Mouse (Mus musculus) embryonic facial prominence, embryonic 15.5 days (tissue): Measurements from ENCODE around the gene Sox1. TPM values are rescaled to one million over a fixed set of nuclear protein-coding genes. Genes with fewer than 3 reads are reported as not detected.

Experiments used
- ATAC-seq: fragments of 200-750 bp; cut with Nextera tagmentation; 2 replicates; pipeline ENCODE4 v1.8.0; 2017; ENCODE audit warnings: low read depth, moderate TSS enrichment; ENCODE audit not compliant: insufficient number of reproducible peaks, low FRiP score, low TSS enrichment
- H3K27ac ChIP-seq: fragments of 300-500 bp; sonication (generic); replicated peaks from 2 replicates; pipeline ENCODE4 v1.5.1; 2015; ENCODE audit warnings: mild to moderate bottlenecking, inconsistent platforms
- H3K27me3 ChIP-seq: fragments of 300-500 bp; sonication (generic); 2 replicates; pipeline ENCODE4 v1.6.1; 2015; ENCODE audit warnings: inconsistent platforms
- H3K36me3 ChIP-seq: fragments of 300-500 bp; sonication (generic); 2 replicates; pipeline ENCODE4 v1.6.1; 2015; ENCODE audit warnings: mild to moderate bottlenecking, inconsistent platforms
- H3K4me1 ChIP-seq: fragments of 300-500 bp; sonication (generic); 2 replicates; pipeline ENCODE4 v1.6.1; 2015; ENCODE audit warnings: inconsistent platforms
- H3K4me2 ChIP-seq: fragments of 300-500 bp; sonication (generic); replicated peaks from 2 replicates; pipeline ENCODE4 v1.6.1; 2015; ENCODE audit warnings: mild to moderate bottlenecking, inconsistent platforms
- H3K4me3 ChIP-seq: fragments of 300-500 bp; sonication (generic); replicated peaks from 2 replicates; pipeline ENCODE4 v1.5.1; 2015; ENCODE audit warnings: mild to moderate bottlenecking, inconsistent platforms
- H3K9ac ChIP-seq: fragments of 300-500 bp; sonication (generic); 2 replicates; pipeline ENCODE4 v1.6.1; 2015; ENCODE audit warnings: inconsistent platforms
- H3K9me3 ChIP-seq: fragments of 300-500 bp; sonication (generic); replicated peaks from 2 replicates; pipeline ENCODE4 v1.6.1; 2016; ENCODE audit warnings: inconsistent platforms
- WGBS: fragments of 180-500 bp; shearing (Covaris S2); methylation state at CpG from one replicate; pipeline ENCODE4 v1.1.7; 2015; 5-methylcytosine and 5-hydroxymethylcytosine counted together
- polyA plus RNA-seq: library from polyadenylated mRNA; unstranded; fragments of >200 nt; fragmentation: Nextera tagmentation; extraction: Ambion mirVana; gene quantifications from 2 replicates; pipeline ENCODE4 v1.2.1, GENCODE M21; 2015

The Sox1 gene
- polyA plus RNA-seq, 1 experiment from 2014 or later = 0.03 TPM

DNA sequence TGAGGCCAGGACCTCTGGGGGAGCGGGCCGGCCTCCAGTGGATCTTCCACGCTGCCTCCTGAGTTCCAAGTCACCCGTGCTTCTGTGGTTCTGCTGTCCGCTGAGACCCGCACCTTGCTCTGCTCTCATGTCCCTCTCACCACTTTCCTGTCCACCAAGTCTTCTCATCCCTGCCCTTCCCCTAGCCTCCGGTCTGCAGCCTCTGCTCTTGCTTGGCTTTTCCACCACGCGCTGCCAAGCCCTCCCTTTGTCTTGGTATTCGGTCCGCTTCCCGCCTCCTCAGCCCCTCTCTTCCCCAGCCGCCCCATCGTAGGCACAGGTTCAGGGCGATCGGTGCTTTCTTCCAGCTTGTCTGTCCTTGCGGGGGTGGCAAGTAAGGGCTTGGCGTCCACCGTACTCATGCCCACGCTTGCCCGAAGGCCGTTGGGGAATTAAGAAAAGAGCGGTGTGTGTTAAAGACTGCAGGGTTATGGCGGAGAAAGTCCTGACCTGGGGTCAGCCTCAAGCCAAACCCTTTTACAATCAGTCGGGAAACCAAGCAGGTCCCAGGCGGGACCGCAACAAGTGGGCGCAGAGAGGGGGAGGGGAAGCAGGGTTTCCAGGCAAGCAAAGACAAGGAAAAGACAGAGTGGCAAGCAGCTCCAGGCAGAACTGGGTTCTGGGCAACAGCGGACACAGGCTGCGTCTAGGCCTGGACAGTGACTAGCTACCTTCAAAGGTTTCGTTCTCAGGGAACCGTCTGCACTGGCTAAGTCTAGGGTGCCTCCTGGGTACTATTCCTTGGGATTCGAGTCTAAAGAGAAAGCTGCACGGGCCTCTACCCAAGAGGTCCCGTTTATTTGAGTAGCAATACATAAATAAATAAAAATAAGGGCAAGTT, 6.5 kb downstream of the Sox1 start:
- Histone ChIP-seq H3K9ac (no peak overlapping the region), H3K4me3 (no peak overlapping the region), H3K27ac (no peak overlapping the region), H3K27me3 (peaks cover 92% of the 10 kb centered on the region), H3K4me1 (peaks cover 14% of the 10 kb centered on the region), H3K4me2 (0 out of 2 replicates have a peak overlapping the region, but pooled peaks have one; percentile 11), H3K36me3 (no peaks in the 10 kb centered on the region), H3K9me3 (no peaks in the 10 kb centered on the region)
- WGBS = 1% methylated on average over 35 of the region's 35 CpGs
- no peak for ATAC-seq

DNA sequence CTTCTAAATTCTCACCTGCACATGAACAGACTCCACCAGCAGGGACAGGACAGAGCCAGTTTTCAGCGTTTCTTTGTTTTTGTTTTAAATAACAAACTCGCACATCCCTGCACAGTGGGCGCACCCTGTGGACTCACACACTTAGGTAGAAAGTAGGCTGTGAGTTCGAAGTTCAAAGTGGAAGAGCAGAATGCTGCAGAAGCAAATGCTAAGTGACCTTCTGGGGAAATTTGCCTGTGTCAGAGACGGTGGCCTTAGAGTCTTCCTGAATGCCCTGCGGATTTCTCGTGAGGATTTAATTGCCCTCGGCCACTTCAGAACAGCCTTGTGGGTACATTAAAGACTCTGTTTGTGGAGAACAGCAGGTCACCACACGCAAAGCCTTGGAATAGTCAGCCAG, 7.6 kb downstream of the Sox1 start:
- Histone ChIP-seq H3K4me2 (no peak overlapping the region), H3K4me1 (peaks cover 4% of the 10 kb centered on the region), H3K4me3 (no peak overlapping the region), H3K27ac (no peak overlapping the region), H3K9ac (no peak overlapping the region), H3K9me3 (no peaks in the 10 kb centered on the region), H3K27me3 (peaks cover 89% of the 10 kb centered on the region), H3K36me3 (no peaks in the 10 kb centered on the region)
- 6% methylated on average over 9 of the region's 9 CpGs for WGBS
- no peak for ATAC-seq

DNA sequence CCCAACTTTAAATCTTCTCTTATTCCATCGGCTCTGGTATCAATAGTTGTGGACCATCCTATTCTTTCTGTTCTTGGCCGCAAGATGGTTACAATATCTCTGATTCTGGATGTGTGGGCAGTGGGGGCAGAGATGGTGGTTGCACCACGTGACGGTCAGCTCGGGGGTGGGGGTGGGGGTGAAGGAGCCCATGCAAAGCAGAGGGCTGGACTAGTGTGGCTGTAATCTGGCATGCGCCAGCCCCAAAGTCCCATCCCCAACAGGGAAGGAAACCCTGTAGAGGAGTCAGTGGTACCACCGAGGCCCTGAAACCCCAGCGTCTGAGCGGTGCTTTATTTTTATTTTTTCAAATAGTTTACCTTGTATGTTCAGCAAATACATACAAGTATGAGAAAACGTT, 12.9 kb downstream of the Sox1 start:
- Histone ChIP-seq H3K9ac (no peak overlapping the region), H3K27ac (no peak overlapping the region), H3K4me2 (no peak overlapping the region), H3K4me3 (no peak overlapping the region), H3K4me1 (no peaks in the 10 kb centered on the region), H3K9me3 (no peaks in the 10 kb centered on the region), H3K27me3 (peaks cover 78% of the 10 kb centered on the region), H3K36me3 (no peaks in the 10 kb centered on the region)
- ATAC-seq = no peak
- 14% methylated on average over 10 of the region's 10 CpGs for WGBS

DNA sequence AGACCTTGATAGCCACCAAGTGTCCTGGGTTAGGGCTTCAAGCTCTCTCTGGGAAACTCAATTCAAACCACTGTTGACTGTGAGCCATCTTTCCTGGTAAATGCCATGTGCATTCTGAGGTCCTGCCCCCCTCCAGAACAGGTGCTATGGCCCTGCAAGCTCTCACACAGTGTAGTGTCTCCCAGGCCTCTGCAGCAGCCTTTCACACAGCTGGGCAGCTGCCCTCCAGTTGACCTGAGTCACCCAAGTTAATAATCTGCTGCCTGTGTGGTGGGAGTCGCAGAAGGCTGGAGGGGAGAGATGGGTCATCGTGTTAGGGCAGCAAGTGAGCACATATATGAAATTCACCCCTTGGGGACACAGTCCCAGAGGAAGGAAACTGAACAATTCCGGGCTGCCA, 14.9 kb downstream of the Sox1 start:
- no peak overlapping the region for H3K27ac ChIP-seq
- H3K9ac ChIP-seq = no peak overlapping the region
- no peaks in the 10 kb centered on the region for H3K4me1 ChIP-seq
- no peaks in the 10 kb centered on the region for H3K36me3 ChIP-seq
- no peaks in the 10 kb centered on the region for H3K9me3 ChIP-seq
- 54% methylated on average over 3 of the region's 3 CpGs for WGBS
- H3K4me2 ChIP-seq = no peak overlapping the region
- H3K27me3 ChIP-seq = peaks cover 75% of the 10 kb centered on the region
- H3K4me3 ChIP-seq = no peak overlapping the region
- ATAC-seq = no peak

DNA sequence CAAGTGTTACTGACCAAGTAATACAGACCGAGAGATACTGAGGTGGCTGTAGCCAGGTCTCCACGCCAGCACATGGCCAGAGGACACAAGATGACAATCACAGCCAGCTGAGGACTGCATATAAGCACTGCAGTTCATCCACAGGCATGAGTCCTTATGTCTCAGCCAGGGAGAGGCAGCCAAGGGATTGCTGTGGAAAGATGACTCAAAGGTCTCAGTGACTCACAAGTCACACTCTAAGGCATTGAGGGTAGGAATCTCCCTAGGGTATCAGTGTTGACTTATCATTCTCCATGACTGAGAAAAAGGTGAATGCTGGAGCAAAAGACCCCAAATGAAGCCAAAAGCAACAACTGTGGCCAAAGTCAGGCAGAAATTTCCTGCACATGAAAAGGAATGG, 22.0 kb downstream of the Sox1 start:
- Histone ChIP-seq H3K4me3 (no peak overlapping the region), H3K9me3 (no peaks in the 10 kb centered on the region), H3K4me2 (no peak overlapping the region), H3K36me3 (no peaks in the 10 kb centered on the region), H3K9ac (no peak overlapping the region), H3K4me1 (no peaks in the 10 kb centered on the region), H3K27me3 (peaks cover 51% of the 10 kb centered on the region), H3K27ac (no peak overlapping the region)
- 84% methylated on average over 2 of the region's 2 CpGs for WGBS
- no peak for ATAC-seq

DNA sequence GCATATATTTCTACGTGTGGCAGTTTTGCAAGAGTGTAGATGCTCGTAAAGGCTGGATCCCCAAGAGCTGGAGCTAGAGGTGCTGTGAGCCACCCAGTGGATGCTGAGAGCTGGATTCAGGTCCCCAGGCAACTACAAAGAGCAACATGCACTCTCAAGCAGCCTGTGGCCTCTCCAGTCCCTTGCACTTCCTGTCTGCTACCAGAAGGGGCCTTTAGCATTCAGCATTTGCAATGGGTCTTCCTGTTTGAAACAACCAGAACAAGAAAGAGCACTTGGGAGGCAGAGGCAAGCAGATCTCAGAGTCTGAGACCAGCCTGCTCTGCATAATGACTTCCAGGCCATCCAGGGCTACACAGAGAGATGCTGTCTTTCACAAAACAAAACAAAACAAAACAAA, 25.4 kb downstream of the Sox1 start:
- ATAC-seq = no peak
- Histone ChIP-seq H3K27ac (no peak overlapping the region), H3K4me3 (no peak overlapping the region), H3K9ac (no peak overlapping the region), H3K4me2 (no peak overlapping the region), H3K36me3 (no peaks in the 10 kb centered on the region), H3K4me1 (no peaks in the 10 kb centered on the region), H3K27me3 (peaks cover 64% of the 10 kb centered on the region), H3K9me3 (no peaks in the 10 kb centered on the region)
- WGBS = 75% methylated on average over 2 of the region's 2 CpGs

DNA sequence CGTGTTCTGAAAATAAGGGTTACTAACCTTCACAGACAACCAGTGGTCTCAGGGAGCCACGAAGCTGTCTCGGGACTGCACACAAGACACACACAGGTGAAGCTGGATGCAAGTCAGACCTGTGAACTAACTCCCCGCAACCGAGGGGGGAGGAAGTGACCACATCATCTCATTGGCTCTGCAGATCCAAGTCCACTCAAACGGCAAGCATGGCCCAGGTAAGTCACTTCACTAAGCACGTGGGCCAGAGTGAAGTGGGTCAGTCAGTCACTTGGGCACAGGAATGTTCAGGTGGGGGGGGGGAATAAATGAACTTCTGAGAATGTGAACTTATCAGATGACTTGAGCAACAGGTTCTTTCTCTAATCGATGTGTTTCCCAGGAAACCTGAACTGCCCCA, 30.8 kb downstream of the Sox1 start:
- peaks cover 12% of the 10 kb centered on the region for H3K4me1 ChIP-seq
- no peak overlapping the region for H3K4me3 ChIP-seq
- peaks cover 87% of the 10 kb centered on the region for H3K27me3 ChIP-seq
- H3K36me3 ChIP-seq = no peaks in the 10 kb centered on the region
- no peak overlapping the region for H3K27ac ChIP-seq
- no peak overlapping the region for H3K9ac ChIP-seq
- 85% methylated on average over 8 of the region's 8 CpGs for WGBS
- no peak overlapping the region for H3K4me2 ChIP-seq
- ATAC-seq = no peak
- no peaks in the 10 kb centered on the region for H3K9me3 ChIP-seq

DNA sequence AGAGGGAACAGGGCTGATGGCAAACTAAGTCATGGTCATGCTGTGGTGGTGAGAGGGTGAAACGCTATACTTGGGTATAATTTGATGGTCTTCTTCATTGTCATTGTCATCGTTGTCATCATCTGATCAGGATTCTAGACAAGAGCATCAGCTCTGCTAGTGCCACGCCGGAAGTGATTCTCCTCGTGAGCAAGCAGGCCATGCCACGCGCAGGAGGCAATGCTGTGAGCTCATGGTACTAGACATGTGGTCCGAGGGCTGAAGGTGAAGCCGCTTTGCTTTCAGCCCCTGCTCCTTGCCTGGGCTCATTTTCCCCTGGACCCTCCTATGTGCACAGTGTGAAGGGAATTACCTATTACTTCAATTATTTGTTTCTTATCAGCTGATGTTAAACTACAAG, 32.3 kb downstream of the Sox1 start:
- WGBS = 77% methylated on average over 9 of the region's 9 CpGs
- no peak overlapping the region for H3K4me3 ChIP-seq
- no peaks in the 10 kb centered on the region for H3K36me3 ChIP-seq
- H3K27me3 ChIP-seq = peaks cover 97% of the 10 kb centered on the region
- no peak overlapping the region for H3K9ac ChIP-seq
- H3K9me3 ChIP-seq = no peaks in the 10 kb centered on the region
- H3K4me2 ChIP-seq = no peak overlapping the region
- peaks cover 18% of the 10 kb centered on the region for H3K4me1 ChIP-seq
- H3K27ac ChIP-seq = no peak overlapping the region
- ATAC-seq = no peak

DNA sequence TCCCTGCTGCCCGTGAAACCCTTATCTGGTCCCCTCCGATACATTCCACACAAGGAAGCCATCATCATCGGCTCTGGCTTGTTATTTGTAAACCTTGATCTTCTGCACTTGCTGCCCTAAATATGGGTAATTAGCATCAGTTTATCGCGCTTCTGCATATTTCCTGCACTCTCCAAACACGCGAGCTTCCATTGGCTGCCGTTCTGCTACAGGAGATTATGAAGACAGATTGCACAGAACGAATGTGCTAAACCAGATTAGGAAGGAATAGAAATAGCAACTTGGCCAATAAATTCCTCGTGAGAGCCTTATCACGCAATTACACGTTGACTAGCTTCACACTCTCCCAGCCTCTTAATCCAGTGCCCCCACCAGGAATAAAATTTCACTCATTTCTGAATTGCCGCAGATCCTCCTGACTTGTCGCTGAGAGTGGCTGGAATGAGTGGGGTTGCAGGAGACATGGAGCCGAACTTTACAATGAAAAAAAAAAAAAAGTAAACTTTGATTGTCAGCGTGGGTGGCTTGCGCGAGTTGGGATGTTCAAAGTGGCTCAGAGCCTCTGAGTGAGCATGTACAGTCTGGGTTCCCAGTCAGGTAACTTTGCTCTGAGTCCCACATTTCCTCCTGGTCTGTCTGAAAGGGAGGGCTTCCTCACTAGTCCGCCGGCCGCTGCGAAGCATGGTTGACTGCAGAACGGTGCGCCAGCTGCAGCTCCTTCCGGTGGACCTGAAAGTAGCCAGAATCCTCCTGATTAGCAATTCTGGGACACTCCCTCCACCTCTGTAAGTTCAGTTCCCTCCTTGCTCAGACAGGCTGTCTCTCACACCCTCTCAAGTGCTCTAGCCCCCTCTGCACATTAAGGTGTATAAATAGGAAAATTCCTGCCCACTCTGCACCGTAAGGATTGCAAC, 33.0 kb downstream of the Sox1 start:
- no peak overlapping the region for H3K9ac ChIP-seq
- H3K4me1 ChIP-seq = peaks cover 18% of the 10 kb centered on the region
- H3K27me3 ChIP-seq = peaks cover 97% of the 10 kb centered on the region
- no peaks in the 10 kb centered on the region for H3K9me3 ChIP-seq
- no peak for ATAC-seq
- H3K4me3 ChIP-seq = no peak overlapping the region
- H3K36me3 ChIP-seq = no peaks in the 10 kb centered on the region
- no peak overlapping the region for H3K27ac ChIP-seq
- H3K4me2 ChIP-seq = no peak overlapping the region
- WGBS = 23% methylated on average over 26 of the region's 26 CpGs

DNA sequence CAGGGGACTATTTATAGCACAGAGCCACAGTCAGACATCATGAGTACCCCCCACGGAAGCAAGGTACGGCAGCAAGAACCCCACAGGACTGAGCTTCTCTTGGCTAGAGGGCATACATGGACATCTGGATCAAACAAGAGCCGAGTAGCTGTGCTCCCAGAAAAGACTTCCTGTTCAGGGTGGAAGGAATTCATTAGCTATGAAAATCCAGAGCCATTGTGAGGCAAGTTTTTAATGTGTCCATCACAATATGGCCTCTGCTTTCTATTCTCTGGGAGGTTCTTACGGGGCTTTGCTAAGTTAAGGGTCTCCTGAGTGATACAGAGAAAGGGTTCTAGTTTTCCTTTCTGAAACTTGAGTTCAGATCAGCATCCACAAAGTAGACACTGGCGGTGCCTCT, 33.8 kb downstream of the Sox1 start:
- no peak overlapping the region for H3K4me2 ChIP-seq
- H3K4me3 ChIP-seq = no peak overlapping the region
- H3K9ac ChIP-seq = no peak overlapping the region
- peaks cover 99% of the 10 kb centered on the region for H3K27me3 ChIP-seq
- 17% methylated on average over 5 of the region's 5 CpGs for WGBS
- H3K27ac ChIP-seq = no peak overlapping the region
- ATAC-seq = no peak
- H3K9me3 ChIP-seq = no peaks in the 10 kb centered on the region
- H3K4me1 ChIP-seq = peaks cover 18% of the 10 kb centered on the region
- no peaks in the 10 kb centered on the region for H3K36me3 ChIP-seq

DNA sequence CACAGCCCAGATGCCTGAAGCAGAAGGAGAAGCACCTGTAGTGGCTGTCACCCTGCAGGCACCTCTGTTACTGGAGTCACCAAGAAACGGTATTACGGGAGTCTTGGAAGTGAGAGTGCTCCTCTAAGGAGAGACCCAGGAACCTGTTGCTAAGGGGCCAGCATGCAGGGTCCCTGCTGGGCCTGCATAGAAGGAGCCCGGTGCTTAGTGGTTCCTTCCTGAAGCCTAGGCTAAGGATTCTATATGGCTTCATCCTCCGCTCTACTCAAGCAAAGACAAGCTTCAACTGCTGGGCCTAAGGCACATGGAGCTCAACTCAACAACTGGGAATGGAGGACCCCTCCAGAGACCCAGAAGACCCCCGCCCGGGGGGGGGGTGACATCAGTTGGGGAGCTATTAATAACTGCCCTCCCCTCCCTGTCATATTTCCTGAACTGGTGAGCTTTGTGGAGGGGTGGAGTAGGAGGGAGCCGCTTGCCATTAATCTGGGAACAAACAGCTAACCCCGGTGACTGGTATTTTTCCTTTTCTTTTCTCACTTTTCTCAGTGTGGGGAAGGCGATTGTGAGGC, 34.6 kb downstream of the Sox1 start:
- H3K4me2 ChIP-seq = no peak overlapping the region
- peaks cover 18% of the 10 kb centered on the region for H3K4me1 ChIP-seq
- no peaks in the 10 kb centered on the region for H3K9me3 ChIP-seq
- H3K9ac ChIP-seq = no peak overlapping the region
- H3K27ac ChIP-seq = no peak overlapping the region
- H3K27me3 ChIP-seq = peaks cover 99% of the 10 kb centered on the region
- ATAC-seq = no peak
- WGBS = 10% methylated on average over 9 of the region's 9 CpGs
- no peaks in the 10 kb centered on the region for H3K36me3 ChIP-seq
- no peak overlapping the region for H3K4me3 ChIP-seq
